Mouse (Mus musculus): ENCODE results near the gene Nomo1.

The Nomo1 gene

GRCm38 (mm10) chr7:46103075-46103591, 69.6 kb downstream of the Nomo1 start:
- ATAC-seq (ENCODE audit: low TSS enrichment), result peak; percentile 58

GRCm38 (mm10) chr7:46103771-46104170, 70.3 kb downstream of the Nomo1 start:
- no peak for ATAC-seq (ENCODE audit: low TSS enrichment)

DNA sequence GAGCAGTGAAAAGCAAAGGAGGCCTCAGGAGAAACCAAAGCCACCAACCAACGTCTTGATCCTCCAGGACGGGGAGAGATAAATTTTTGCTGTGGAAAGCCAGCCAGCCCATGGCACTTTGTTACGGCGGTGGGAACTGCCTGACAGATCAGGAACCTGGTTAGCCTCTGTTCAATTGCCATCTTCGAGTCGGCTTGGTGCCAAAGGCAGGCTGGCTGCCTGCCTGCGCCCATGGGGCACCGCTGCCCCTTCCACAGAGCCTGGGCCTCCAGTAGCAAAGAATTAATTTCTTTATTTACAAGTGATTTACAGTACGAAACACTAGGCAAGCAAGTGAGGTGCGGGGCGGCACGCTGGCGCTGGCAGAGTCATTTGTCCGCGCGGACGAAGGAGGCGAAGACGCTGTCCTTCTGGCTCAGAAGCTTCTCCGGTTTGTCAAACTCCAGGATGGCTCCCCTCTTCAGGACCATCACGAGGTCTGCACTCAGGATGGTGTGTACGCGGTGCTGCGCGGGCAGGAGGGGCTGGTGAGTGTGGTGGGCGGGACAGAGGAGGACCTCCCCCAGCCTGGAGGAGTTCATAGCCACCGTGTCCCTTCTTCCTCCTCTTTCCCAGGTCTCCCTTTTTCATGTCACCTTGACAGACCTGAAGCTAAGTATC, 70.9 kb downstream of the Nomo1 start:
- ATAC-seq (ENCODE audit: low TSS enrichment), result no peak

DNA sequence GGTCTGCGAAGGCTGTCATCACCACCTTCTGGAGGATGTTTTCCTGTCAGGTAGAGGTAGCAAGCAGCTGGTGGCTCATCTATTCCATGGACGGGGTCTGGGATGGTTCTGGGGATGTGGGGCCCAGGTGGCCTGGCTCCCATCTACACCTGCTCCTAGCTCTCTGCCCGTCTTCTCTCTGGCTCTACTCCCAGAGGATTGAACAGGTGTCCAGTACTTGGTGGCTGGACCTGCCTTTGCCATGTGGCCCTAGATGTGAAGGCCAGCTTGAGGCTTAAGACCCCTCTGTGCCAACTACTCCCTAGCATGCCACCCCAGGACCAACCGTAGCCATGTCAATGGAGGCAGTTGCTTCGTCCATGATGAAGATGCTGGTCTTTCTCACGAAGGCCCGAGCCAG, 72.0 kb downstream of the Nomo1 start:
- ATAC-seq (ENCODE audit: low TSS enrichment), result no peak

DNA sequence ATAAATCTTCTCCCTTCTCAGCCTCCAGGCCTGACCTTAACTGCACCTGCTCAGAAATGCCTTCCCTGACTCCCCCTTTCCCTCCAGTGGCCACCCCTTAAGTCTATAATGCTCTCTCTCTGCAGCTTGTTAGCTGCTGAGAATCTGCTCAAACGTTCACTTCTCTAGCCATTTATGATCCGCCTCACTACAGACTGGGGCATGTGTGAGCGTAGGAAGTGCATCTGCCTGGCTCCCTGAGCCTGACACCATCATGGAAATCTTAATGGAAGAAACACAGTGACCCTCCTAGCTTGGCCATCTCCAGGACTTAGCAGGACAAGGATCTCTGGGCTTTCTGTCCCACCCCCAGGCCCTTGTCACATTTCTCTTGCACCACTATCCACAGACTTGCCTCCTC, 76.6 kb downstream of the Nomo1 start:
- ATAC-seq (ENCODE audit: low TSS enrichment), result peak; percentile 74

DNA sequence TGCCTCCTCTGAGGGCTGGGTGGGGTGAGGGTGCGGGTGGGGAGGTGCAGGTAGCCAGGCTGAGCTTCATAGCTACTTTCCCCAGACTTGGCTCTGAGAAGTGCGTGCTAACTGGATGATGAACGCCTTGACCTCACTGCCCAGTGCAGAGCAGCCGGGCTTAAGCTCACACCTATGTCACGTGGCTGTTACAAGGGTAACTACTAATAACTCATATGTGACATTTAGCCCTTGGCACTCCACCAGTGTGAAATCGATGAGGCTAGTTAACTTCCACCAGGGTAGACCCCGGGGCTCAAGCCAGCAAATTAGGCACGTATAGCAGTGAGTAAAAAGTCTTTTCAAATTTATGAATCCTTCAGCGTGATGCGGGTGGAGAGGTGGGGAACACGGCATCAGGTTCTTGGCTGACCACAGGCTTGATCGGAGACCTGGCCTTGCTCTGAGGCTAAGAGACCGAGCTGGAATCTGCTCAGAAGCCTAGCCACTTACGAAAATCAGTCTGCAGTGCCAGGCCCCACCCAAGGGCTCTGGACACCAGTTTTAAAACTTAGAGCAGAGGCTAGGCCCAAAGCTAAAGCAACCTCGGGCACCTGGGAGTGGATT, 77.8 kb downstream of the Nomo1 start:
- ATAC-seq (ENCODE audit: low TSS enrichment), result no peak

DNA sequence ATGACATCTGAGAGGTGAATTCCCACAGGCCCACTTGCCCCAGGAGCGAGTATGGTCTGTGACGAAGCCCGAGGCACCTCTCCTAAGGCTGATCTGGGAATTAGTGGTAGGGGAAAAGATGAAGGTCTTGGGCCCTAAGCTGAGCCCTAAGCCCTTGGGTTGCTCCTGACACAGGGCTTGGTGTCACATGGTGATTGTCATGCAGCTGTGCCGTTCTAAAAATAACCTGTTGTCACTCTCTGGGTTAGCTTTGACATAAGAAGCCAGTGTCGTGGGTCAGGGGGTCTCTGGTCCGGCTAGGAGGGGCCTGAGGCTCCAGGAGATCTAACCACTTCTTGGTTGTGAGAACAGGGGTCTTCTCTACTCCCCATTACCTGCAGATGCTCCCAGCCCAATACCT, 78.4 kb downstream of the Nomo1 start:
- no peak for ATAC-seq (ENCODE audit: low TSS enrichment)

GRCm38 (mm10) chr7:46113435-46113834, 79.9 kb downstream of the Nomo1 start:
- no peak for ATAC-seq (ENCODE audit: low TSS enrichment)

GRCm38 (mm10) chr7:46116118-46116581, 82.7 kb downstream of the Nomo1 start:
- ATAC-seq (ENCODE audit: low TSS enrichment), result no peak

DNA sequence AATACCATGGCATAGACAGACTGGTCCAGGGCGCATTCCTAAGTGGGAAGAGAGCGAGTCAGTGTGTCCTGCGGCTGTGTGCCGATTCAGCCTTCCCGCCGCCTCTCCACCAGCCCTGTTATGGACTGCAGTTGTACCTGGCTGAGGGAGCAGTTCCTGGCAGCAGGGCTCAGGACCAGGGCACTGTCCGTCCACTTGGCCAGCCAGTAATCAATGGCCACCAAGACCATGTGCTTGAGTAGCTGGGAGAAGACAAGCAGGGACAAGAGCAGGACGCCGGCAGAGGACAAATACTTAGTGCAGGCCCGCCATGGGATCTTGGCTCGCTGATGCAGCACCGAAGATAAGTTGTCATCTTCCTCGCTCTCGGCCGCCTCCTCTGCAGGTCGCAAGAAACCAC, 83.5 kb downstream of the Nomo1 start:
- ATAC-seq (ENCODE audit: low TSS enrichment), result no peak

- ATAC-seq (ENCODE audit: low TSS enrichment), result no peak
Measured at GRCm38 (mm10) chr7:46122964-46123363, 89.5 kb downstream of the Nomo1 start.

DNA sequence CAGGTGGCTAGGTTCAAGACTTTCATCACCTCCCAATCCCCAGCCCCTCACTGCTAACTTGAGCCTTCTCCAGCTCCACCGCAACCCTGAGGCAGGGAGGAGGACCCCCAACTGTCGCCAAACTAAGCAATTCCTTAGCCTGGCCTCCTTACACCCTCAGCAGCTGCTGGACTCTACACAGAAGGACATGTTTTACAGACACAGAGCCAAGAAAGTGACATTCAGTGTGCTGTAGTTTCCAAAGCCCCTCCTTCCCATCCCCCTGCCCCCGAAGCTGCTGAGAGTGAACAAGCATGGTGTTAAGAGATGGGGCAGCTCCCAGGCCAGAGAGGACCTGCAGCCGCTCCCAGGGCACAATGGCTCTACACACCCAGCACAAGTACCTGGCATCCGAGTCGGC, 91.0 kb downstream of the Nomo1 start:
- ATAC-seq (ENCODE audit: low TSS enrichment), result no peak

GRCm38 (mm10) chr7:46125340-46125739, 91.8 kb downstream of the Nomo1 start:
- ATAC-seq (ENCODE audit: low TSS enrichment), result no peak

DNA sequence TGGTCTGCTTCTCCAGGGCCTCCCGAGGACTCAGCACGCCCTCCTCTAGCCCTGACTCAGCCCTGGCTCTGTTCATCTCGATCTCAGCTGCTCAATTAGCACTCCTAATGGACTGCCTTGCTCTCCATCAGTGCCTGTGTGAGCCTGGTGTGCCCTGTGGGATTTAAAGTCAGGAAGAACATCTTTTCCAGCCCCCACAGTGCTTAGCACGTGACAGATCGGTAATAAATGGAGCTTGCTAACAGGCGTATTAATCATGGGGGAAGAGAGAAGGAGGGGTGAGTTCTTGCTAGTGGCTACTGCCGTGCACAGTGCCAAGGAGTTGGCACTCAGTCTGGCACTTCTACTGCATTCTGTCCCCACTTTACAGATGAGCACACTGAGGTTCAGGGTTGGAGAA, 94.7 kb downstream of the Nomo1 start:
- no peak for ATAC-seq (ENCODE audit: low TSS enrichment)

GRCm38 (mm10) chr7:46129463-46130179, 96.1 kb downstream of the Nomo1 start:
- ATAC-seq (ENCODE audit: low TSS enrichment), result no peak

DNA sequence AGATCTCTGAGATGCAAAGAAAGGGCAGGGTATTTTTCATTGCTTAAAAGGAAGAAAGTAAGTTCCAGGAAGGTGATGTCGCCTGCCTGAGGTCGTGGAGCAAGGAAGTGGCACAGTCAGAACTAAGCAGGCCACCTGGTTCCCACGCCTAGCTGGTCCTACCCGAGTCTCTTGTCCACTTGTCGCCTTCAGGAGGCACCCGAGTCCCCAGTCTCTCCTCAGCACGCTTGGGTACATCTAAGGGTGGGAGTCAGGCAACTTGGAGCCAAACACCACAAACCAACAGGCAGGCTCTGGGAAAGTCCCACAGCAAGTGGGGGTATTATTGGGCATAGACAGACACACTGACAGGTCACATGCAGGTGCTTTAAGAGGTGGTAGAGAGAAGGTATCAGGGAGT, 97.2 kb downstream of the Nomo1 start:
- ATAC-seq (ENCODE audit: low TSS enrichment), result no peak

GRCm38 (mm10) chr7:46131266-46131665, 97.8 kb downstream of the Nomo1 start:
- peak; percentile 64 for ATAC-seq (ENCODE audit: low TSS enrichment)

DNA sequence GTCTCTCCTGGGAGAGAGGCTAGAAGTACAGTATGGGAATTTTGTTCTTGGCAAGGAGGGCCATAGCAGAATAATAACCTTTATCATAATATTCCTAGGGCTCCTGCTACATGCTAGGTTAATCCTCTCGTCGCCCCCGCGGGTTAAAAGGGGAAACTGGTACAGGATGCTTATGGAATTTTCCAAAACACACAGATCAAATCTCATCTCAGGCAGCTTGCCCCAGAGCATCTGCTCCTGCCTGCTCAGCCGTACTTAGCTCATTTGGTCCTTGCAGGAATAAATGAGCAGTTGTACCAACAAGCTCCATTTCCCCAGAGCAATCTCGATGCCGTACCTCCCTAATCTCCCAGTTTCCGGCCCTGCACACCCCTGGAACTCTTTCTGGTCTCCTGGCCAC, 98.3 kb downstream of the Nomo1 start:
- ATAC-seq (ENCODE audit: low TSS enrichment), result peak; percentile 67; the same call in 1 of the 2 replicates

DNA sequence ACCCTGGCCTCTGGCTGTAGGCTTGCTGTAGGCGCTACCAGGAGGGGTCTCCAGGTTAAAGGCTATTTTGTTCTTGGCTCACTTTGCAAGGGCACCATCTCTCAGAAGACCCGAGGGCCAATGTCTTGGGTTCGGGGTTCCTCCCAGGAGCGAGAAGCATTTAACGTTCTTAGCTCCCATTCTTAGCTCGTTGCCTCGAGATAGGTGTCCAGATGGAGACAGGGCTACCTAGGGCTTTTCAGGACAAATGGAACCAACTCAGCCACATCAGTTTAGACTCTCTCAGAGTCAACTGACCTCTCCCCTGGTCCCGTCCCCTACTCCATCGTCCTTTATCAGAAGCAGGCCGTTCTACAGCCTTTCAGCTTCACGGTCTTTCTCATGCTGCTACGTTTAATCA, 98.7 kb downstream of the Nomo1 start:
- ATAC-seq (ENCODE audit: low TSS enrichment), result no peak
